Mouse (Mus musculus) heart, adult 11 months (tissue): ENCODE results near the gene Per1.

Experiments used
- DNase-seq: peaks from one replicate; pipeline ENCODE4 v3.0.0; 2022

Per1 gene

DNA sequence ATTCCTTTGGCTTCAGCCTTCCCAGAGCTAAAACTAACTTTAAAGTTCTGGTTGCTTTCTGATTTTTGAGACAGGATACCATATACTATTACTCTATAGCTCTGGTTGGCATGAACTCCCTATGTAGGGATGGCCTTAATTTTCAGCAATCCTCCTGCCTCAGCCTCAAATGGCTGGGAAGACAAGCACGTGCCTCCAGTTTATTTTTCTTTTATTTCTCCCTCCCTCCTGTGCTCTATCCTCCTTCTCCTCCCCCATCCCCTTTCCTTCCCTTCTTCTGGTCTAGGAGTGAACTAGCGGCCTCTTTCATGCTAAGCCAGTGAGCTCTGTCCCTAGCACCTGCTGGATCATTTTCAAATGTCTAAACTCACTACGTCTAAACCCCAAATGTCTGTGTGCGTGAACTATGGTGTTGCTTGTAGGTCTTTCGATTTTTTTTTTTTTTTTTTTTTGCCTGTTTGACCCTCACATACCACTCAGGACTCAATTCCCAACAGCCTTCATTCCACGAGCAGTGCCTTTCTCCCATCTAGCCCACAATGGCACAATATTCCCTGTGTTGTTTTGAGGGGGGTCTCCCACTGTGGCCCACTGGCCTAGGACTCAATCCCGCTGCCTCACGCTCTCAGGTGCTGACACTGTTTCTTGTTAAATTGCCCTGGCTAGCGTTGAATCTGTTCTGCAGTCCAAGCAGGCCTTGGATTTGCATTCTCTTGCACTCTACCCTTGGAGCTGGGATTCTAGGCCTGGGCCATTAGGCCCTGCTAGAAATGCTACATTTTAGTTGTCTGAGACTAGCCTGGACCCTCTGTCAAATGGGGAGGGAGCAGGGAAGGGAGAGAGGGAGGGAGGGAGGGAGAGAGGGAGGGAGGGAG is 30.5 kb upstream of the Per1 start:
- DNase-seq: peak; percentile 90

DNA sequence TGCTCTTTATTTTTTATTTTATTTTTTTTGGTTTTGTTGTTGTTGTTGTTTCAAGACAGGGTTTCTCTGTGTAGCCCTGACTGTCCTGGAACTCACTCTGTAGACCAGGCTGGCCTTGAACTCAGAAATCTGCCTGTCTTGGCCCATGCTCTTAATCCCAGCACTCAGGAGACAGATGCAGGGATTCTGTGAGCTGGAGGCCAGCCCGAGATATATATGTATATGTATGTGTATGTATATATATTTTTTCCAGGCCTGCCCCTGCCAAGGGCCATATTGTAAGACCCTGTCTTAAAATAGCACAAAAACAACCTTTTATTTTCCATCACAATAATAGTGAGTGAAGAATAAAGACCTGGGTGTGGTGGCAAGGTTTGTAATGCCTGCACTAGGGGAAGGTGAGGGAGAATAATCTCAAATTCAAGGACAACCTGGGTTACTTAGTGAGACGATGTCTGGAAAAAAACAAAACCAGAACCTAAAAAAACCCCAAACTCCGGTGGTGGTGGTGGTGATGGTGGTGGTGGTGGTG is 29.6 kb upstream of the Per1 start:
- peak; percentile 87 for DNase-seq

DNA sequence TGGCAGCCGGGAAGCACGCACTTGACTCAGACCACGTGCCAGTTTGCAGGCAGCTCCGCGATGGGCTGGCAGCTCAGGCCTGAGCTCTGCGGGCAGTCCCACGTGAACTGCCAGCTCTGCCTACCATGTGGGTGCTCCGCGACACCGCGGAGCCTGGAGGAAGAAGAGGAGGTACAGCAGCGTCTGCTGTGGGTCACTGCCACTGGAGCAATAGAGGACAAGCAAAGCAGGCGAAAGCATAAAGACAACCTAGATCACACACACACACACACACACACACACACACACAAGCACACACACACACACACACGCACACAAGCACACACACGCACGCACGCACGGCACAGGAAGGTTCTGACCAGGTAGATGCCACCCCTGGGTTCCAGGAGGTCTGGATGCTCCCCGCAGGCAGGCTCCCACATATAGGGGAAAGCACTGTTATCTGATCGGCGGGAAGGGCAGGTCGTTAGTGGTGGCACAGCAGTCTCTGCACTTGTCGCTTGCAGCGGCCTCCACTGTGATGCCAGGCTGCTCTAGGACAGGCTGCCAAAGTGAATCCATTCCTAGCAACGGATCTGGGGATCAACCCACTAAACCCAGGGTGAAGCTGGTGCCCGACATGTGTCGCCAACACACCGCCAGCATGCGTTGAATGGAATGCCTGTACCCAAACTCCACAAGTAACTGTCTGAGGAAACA is 28.7 kb upstream of the Per1 start:
- DNase-seq: peak; percentile 96

DNA sequence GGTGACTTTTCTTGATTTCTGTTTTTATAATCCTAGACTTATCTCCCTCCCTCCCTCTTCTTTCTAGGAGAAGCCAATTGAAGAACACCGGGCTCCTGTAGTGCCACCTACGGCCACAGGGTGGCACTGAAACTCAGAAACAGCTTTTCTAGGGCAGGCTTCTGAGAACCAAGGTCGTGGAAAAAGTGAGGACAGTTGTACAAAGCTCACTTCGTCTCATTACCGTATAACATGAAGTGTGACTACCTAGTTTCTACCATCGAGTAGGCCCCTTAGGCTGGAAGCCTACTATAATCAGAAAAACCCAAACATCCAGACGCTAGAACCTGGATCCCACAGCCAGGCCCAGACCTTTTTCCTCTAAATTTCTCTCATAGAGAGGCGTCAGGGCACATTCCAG is 28.1 kb upstream of the Per1 start:
- DNase-seq: peak; percentile 98

DNA sequence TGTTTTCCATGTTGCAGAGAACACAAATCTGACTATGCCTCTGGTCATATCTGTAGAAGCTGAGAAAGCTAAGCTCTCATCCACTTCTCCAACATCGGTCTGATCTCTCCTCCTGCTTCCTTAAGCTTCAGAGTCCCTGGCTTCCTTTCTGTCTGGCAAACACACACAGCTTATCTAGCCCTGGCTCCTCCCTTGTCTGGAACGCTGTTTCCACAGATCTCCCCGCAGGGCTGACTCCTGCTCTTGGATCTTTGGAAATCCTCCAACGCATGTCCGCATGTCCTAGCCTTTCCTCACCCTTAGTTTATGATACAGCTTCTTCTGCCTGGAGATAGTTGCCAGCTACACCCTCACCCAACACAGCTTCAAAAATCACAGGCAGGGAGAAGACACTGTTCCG is 27.4 kb upstream of the Per1 start:
- peak; percentile 98 for DNase-seq

DNA sequence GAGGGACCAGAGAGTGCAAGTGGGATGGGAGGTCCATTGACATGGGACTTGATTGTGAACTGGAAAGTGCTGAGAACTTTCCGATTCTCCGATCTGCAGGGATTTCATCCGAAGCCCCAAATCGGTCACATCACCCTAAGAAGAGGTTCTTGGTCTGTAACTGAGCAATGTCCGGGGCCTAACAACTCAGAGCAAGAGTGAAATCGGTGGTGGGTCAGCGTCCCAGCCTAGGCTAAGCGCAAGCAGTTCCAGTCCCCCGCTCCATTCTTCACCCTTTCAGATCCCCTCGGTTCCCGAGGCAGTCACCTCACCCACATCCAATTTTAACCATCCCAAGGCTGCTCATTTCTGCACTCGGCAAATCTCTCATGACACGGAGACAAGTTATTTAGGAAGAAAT is 24.9 kb upstream of the Per1 start:
- DNase-seq: no peak

DNA sequence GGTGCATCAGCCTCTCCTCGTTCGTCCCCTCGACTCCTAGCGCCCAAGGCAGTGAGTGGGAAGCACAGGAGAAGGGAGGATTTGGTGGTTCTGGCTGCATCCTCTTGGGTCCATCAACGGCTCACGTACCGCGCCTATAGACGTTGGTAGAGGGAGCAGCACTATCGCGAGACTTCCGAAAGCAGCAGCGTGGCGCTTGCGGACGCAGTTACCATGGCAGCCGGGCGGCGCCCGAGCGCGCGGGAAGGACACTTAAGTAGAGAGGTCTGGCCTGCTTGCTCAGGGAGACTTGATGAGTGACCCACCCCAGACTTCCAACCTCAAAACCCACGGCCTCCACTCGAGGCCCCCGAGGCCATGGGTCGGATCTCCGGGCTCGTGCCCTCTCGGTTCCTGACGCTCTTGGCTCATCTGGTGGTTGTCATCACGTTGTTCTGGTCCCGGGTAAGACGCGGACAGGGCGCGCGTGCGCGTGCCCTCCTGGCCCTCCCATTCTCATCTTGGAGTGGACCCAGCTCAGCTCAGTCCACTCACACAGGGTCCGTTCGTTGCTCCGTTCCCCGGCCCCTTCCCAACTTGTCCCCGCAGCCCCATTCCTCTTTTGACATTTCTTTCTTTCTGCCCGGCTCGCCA is 24.3 kb upstream of the Per1 start, which contains the start of gene Tmem107:
Tmem107 (plus strand) TSS at position 217 of the 633 bp plus-strand sequence.
- peak; percentile 99 for DNase-seq

DNA sequence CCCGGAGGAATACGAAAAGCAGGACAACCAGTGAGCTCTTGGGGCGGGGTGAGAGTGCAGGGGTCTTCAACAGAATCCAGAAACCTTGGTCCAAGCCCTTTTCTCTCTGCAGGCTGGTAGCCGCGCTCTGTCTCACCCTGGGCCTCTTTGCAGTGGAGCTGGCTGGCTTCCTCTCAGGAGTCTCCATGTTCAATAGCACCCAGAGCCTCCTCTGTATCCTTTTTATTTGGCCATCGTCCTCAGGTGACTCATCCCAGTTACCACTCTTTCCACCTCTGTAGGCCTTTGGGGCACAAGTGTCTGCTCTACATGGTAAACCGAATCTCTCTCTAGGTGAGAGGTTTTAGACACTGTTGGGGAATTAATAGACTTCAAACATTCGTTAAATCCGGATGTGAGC is 23.8 kb upstream of the Per1 start:
- DNase-seq: no peak

DNA sequence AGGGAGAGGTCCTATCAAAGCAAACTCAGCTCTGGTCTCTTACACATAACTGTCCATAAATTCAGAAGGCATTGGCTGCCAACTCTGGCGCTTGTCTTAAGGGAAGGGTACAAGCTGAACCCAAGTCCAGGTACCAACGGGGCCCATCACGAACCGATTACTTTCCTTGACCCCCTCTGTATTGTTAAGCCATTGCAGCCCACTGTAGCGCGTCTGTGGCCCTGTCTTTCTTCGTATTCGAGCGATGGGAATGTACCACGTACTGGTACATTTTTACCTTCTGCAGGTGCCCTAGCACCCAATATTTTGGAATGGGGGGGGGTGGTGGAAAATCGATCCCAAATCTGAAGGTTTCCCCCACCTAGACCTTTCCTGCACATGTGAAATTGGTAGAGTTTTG is 22.8 kb upstream of the Per1 start:
- peak; percentile 92 for DNase-seq

DNA sequence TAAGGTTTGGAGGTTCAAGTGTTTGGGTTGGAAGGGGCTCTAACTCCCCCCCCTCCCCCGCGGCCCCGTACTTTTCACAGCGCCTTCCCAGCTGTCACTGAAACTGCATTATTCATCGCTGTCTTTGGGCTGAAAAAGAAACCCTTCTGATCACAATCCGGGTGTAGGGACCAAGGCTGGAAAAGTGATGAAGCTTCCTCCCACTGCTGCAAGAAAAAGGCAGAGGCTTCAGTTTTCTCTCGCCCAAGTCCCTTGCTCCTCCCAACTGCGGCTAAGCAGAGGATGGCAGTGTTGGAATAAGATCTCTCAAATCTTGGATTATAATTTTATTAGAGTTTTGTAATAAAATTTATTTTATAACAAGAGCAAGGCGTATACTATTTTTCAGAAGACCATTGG is 22.4 kb upstream of the Per1 start:
- peak; percentile 86 for DNase-seq

DNA sequence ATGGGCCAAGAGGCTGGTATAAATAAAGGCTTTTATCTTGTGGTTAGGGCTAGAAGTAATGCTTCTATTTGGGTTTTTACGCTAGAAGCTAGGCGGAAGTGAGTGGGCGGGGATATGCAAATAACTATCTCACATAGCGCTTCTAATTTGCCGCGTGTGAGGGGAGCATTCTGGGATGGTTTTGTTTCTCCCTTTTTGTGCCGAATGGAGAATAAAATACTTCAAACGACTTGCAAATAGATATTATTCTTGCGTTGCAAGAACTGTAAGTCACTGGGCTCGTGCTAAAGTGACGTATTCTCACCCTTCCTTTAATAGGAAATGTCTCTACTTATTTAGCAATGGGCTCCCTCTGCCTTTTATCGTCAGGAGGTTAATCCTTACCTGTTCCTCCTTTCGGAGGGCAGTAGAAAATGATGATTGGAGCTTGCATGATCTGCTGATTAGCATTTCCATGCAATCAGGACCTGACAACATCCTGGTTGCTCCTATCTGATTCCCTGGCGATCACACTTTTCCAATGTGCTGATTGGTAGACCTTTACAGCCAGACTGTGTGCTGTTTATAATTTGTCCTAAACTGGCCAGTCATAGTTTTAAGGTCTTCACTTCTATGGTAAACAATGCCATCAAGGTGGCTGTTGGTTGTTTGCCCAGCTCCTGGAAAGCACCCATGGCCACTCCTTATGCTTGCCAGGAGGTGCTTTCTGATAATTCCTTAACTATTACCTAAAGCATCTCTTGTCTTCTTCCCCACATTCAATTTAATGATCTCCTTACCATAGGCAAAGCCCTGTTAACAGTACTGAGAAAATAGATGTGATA is 21.7 kb upstream of the Per1 start:
- DNase-seq: peak; percentile 98

DNA sequence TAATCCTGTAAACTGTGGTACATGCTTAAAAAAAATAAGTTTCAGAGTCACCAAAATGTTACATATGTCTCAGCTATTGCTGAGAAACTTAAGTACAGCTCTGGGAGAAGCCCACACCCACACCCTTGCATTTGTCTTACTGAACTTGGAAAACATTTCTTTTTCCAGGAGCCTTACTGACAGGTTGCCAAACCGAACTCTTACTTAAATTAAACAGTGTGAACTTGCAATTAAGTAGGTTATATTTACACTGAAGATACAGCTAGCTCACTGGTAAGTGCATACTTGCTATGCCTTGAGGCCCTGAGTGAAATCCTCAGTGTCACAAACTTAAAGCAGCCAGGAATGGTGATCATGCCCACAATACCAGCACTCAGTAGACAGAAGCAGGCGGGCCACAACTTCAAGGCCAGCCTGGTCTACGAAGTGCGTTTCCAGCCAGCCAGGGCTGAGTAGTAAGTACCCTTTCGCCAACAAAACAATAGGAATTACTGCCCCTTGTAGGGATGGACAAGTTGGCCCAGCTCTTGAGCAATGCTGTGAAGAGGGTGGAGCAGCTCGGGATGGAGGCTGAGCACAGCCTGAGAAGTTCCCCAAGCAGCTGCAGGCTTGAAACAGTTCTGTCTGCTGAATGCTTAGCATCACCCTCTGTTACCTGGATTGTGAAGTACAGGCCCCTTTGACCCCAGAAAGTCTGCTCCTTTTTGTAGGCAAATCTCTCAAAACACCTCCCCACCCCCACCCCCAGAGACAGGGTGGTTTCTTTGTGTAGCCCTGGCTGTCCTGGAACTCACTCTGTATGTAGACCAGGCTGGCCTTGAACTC is 20.9 kb upstream of the Per1 start:
- peak; percentile 91 for DNase-seq

DNA sequence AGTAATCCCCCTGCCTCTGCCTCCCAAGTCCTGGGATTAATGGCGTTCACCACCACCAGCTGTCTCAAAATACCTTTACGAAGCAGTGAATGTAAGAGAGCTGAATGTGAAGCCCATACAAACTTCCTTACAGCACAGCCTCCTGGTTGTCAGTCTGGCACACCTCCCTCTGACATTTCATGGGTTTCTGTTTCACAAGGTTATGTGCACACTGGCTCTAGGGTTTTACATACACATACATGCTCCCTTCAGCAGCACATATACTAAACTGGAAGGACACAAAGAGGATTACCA is 20.3 kb upstream of the Per1 start:
- DNase-seq: no peak

DNA sequence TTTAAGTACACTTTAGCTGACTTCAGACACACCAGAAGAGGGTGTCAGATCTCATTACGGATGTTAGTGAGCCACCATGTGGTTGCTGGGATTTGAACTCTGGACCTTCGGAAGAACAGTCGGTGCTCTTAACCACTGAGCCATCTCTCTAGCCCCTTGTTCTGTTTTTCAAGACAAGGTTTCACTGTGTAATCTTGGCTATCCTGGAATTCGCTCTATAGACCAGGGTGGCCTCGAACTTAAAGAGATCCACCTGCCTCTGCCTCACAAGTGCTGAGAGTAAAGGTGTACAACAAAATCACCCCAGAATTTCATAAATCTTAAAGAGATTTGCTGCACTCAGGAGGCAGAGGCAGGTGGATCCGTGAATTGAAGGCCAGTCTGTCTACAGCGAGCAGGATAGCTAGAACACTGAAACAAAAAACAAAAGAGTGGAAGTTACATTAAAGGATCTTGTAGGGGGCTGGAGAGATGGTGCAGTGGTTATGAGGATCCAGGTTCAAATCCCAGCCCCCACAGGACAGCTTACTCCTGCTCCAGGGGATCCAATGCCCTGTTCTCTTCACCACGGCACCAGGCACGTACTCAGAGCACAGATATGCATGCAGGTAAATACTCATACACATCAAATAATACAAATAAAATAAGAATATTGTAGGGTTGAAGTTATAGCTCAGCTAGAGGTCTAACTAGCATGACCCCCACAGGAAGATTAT is 19.1 kb upstream of the Per1 start:
- peak; percentile 86 for DNase-seq

DNA sequence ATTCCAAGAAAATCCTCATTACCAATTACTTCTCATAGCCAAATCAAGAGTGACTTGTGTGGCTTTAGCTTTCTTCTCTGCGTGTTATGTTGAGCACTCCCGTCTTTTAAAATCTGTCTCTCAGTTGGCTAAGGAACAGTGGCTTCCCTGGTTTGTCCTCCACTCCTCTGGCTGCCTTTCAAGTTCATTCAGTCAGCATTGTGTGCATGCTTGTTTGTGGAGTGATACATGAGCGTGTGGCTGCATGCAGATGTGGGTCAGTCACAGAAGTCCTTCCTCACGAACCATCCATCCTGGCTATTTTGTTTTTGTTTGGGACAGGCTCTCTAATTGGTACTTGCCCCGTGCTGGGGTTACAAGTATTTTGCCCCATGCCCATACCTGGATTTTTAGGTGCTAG is 18.4 kb upstream of the Per1 start:
- DNase-seq: peak; percentile 85

DNA sequence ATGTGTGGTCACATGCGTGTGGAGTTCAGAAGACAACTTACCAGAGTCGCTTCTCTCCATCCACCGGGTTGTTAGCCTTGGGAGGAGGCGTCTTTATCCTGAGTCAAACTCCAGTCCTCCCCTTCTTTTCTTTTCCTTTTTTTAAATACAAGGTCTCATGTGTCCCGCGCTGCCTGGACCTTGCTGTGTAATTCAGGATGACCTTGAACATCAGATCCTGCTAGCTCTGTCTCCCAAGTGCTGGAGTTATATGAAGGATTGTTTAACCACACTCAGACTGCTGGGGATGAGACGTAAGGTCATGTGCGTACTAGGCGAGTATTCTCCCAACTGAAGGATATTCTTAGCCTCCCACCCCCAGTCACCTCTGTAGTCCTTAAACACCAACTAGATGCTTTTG is 17.7 kb upstream of the Per1 start:
- no peak for DNase-seq

DNA sequence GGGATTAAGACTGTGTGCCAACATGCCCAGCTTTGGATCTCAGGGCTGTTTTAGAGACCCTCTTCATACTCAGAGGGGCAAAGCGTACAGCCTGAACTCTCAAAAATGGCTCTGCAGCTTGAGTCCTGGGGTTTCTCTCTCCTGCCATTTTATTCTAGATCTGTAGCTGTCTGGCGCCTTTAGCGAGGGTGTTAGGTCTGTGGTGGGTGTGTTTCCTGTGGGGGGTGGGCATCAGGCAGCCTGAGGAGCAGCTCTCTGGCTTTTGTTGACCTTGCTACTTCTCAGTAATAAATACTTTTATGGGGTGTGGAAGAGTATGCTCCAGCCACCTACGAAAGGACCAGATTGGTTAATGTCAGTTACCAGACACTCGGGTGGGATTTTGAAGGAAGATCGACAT is 17.0 kb upstream of the Per1 start:
- DNase-seq: peak; percentile 84

DNA sequence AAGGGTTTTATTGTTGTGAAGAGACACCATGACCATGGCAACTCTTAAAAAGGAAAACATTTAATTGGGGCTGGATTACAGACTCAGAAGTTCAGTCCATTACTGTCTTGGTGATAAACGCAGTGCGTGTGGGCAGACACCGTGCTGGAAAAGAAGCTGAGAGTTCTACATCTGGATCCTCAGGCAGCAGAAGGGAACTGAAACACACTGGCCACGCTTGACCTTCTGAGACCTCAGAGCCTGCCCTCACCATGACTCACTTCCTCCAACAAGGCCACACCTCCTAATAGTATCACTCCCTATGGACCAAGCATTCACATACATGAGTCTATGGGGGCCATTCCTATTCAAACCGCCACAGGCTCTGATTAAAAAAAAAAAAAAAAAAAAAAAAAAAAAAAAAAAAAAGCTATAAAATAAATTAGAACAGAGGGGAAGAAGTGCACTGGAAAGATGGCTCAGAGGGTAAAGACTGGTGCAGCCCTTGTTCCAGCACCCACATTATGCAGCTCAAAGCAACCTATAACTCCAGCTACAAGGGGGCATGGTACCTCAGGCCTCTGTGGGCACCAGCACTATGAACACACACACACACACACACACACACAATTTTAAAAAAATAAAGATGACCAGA is 16.1 kb upstream of the Per1 start:
- DNase-seq: peak; percentile 97

DNA sequence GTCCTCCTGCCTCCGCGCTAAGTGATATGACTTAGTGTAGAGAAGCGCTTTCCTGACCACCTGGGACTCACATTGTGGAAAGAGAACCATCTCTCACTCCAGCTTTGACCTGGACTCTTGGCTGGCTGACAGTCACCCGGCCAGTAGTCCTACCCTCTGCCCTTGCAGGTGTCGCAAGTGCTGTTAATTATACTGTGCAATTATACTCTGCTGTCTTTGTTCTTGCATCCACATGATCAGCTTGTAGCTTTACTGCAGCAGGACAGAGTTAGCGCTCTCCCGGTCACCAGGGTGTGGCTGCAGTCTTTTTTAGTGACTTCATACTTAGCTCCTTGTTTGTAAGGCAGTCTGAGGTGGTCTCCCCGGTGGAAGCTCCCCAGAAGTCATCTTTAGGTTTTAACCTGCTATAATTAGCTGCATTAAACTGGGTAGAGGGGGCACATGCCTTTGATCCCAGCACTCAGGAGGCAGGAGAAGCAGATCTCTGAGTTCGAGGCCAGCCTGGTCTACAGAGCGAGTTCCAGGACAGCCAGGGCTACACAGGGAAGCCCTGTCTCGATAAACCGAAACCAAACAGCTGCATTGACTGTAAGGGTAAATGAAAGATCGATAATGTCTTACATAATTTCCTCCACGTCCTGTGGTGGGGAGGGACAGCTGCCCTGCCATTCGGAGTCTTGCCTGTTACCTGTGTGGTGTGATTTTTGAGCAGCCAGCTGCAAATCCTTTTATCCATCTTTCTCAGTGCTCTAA is 14.7 kb upstream of the Per1 start:
- DNase-seq: peak; percentile 83

DNA sequence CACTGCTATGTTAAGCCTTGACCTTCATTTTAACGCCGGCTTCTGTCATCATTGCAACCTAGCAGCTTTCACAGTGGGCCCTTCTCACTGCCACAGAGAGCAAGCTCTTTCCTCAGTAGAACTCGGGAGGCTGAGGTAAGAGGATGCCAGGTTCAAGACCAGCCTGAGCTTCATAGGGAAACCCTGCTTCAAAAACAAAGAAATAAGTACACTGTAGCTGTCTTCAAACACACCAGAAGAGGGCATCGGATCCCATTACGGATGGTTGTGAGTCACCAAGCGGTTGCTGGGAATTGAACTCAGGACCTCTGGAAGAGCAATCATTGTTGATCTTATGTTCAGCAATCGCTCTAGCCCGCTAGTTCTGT is 14.2 kb upstream of the Per1 start:
- no peak for DNase-seq
